Mouse (Mus musculus) thymus, adult 18-20 months (tissue): ENCODE measurements around the gene Arhgef28.
"Not testable (repeated sequence)": the region's sequence is repeated elsewhere in the genome, so short reads cannot be mapped to it uniquely, and the experiment has no call there.

ENCODE experiments used
- DNase-seq, 2 experiments: peaks; one replicate each; pipeline ENCODE4 v3.0.0; 2022; ENCODE audit warnings: mixed read lengths in 2 of 2

The Arhgef28 gene

DNA sequence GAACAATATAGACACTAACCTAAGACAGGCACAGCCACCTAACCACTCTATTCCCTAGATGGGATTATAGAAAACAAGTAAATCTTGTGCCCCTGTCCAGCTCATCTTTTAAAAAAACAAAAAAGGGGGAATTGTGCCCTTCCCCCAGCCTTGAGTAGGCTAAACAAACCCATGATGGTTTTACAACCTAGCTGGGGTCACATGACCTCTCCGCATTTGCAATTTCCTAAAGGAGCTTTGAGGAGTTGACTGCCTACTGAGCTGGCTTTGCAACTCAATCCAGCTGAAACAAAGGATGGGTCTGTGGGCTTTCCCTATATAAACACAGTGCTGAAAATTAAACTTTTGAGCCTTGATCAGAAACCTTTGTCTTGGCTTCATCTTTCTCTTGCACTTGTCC is 146.1 kb downstream of the Arhgef28 start:
- DNase-seq, result not testable (repeated sequence)

GRCm38 (mm10) chr13:98055194-98055593 is 151.0 kb downstream of the Arhgef28 start:
- DNase-seq, result no peak

DNA sequence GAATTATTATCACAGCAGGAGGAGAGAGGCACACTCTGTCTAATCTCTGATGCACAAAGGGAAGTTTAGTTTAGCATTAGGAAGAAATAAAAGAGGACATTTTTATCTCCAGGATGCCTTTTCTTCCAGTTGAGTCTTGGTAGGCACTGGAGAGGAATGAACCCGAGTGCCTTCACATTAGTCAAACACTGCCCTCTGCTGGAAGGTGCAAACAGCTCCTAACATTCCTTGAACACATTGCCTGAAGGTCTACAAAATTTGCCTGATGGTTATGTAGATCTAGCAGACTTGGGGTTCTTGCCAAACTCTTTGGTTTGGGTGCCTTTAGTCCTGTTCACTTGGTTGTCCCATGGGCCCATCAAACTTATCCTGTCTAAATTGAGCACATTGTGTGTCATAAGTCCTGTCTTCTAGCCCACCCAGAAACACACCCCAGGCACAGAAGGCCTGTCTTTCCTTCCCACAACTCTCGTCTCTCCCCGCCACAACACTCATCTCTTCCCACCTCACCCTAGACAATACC is 165.6 kb downstream of the Arhgef28 start:
- DNase-seq, result peak in 1 of 2 experiments; percentile 11

DNA sequence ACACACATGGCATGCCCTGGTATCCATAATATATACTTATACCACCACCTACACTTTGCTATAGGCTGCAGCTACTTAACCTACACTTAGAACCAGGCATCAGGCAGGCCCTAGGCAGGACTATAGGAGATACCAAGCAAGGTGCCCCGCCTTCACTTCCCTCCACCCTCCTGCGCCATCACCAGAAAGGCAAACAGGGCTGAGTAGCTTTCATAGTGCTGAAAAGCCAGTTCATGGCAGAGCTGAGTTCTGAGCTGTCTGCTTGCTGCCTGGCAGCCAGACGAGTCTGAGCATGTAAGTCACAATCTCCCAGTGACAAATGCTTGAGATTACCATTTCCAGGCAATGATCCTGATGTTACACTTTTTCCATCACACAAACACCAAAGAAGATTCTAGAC is 167.5 kb downstream of the Arhgef28 start:
- DNase-seq, result no peak

GRCm38 (mm10) chr13:98037693-98038092 is 168.5 kb downstream of the Arhgef28 start:
- no peak for DNase-seq

GRCm38 (mm10) chr13:98031642-98031960 is 174.6 kb downstream of the Arhgef28 start:
- no peak for DNase-seq

GRCm38 (mm10) chr13:98030959-98031641 is 175.1 kb downstream of the Arhgef28 start:
- DNase-seq, result peak in 1 of 2 experiments; percentile 45

DNA sequence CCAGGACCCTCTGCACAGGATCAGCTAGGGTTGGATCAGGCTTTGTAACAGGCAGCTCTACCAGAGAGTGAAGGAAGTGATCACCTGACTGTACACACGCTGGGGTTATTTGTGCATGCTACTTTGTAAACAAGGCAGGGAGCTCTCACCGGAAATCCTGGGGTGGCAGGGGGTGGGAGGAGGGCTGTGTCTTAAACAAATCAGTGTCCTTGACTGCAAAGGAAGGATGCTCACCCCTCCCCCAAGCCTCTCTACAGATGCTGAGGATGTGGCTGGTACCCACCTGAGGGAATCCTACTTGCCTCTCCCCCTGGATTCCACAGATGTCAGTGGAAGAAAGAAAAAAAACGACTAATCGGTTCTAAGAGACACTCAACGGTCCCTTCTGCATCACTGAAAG is 176.2 kb downstream of the Arhgef28 start:
- DNase-seq, result no peak

DNA sequence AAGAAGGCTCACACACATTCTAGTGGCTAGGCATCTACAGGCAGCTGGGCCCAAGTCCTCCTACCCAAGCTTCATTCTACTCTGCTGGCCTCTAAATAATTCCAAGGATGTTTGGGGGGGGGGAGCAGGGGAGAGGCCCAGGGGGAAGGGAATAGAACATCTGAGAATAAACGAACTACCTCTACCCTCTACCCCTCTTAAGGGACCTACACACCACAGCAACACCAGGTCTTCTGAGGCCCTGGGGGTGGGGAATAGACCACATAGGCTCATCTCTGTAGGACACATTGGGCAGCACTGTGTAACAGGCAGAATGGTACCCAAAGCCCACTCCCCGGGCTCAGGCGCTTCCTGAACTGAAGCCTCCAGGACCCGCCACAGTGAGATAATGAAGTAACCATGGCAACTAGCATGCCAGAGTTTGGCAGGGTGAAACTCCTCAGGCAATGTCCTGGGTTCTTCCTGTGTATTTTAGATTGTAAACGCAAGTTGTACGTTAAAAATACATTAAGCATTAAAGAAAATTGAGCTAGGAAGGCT is 177.5 kb downstream of the Arhgef28 start:
- DNase-seq, result no peak

DNA sequence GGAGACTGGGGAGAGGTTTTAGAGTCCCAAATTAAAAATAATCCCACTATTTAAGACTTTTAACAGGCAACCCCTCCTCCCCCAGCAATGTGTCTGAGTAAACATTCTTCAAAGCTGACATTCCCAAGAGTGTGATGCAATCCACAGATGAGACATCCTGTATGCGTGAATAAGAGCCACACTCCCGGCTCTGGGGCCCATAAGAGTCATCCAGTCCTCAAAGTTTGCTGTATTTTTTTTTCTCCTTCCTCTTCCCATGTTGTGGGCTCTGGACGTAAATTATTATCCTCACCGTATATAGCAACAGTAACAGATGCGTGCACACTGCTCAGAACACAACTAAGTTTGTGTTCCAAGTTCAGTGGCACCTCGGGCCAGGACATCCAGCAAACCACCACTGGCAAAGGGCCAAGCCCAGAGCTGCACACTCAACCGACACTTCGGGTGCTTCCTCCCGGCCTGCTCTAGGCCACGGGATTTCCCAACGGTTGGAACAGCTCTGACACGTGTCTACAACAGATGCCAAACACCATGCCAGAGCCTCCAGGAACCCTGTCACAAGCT is 178.5 kb downstream of the Arhgef28 start:
- no peak for DNase-seq

- DNase-seq, result no peak
Observed at GRCm38 (mm10) chr13:98027122-98027521, 179.1 kb downstream of the Arhgef28 start.

- DNase-seq, result no peak
Observed at GRCm38 (mm10) chr13:98025706-98026504, 180.3 kb downstream of the Arhgef28 start.

DNA sequence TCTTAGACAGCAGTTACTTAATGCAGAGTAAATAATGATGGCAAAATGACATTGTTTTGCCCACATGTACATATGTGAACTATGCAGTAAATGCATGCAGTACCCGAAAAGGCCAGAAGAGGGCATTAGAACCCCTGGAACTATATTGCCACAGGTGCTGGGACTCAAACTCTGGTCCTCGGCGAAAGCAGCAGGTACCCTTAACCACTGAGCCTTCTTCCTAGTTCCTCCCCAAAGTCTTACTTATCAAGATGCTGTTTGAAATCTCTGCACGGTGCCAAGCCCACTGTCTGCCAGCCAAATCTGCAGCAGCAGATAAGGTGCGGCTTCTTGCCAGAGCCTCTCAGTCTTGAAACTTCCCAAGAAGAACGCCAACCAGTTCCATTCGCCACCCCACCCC is 181.1 kb downstream of the Arhgef28 start:
- no peak for DNase-seq

- no peak for DNase-seq
Observed at GRCm38 (mm10) chr13:98024680-98025079, 181.6 kb downstream of the Arhgef28 start.

DNA sequence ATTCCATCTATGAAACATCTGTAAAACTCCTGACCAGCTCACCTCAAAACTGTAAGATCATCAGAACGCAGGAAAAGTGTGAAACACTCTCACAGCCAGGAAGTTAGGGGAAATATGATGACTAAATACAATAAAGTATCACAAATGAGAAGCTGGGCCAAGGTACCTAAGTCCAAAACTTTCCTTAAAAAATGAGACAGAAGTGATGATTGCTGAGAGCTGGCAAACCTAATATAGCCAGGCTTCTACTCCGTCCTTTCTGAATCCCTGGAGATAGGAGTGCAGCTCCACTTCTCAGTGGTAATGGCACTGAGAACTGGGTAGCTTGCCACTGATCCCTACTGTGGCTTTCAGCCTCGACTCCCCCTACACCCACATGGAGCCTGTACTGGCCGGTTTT is 184.3 kb downstream of the Arhgef28 start:
- no peak for DNase-seq

DNA sequence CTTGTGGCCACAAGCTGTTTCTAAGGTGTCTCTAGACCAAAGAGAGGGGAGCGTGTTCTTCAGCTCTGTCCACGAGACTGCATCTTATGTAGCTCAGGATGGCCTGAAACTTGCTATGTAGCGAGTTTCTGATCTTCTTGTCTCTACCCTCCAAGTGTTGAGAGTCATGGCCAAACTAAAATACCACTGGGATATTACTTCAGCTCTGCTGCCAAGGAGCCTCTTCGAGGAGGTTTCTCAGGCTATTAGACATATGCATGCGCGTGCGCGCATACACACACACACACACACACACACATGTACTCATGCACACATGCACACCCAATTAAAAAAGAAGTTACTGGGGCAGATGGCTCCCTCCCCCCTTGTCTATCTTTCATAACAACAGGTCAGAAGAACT is 187.4 kb downstream of the Arhgef28 start:
- DNase-seq, result not testable (repeated sequence)

DNA sequence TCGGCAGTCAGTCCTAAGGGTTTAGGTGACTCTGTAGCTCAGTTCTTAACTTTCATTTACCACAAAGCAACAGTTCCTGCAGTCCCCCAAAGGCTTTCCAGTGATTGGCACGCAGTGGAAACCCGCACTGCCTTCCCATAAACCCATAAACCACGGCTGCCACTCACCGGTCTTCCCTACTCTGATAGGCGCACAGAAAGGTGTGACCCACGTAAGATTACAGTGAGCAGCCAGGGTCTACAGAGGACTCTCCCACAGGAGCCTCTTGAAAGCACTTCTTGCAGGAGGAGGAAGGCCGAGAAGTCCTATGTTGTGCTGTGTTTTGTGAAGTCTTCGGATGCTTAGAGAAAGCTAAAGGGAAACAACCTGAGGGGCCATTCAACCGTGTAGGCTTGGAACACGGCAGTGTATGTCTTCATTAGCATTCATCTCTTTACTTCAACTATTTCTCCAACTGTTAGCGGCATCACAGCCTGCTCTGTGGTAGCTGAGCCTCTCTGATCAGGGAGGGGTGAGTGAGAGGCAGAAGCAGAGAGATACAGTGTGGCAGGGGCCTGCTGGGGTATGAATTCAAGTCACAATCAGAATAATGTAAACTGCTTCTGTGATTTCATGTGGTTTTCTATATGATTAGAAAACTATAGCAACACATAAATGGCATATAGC is 189.2 kb downstream of the Arhgef28 start:
- no peak for DNase-seq

GRCm38 (mm10) chr13:98015981-98016922 is 190.0 kb downstream of the Arhgef28 start:
- DNase-seq, result no peak

DNA sequence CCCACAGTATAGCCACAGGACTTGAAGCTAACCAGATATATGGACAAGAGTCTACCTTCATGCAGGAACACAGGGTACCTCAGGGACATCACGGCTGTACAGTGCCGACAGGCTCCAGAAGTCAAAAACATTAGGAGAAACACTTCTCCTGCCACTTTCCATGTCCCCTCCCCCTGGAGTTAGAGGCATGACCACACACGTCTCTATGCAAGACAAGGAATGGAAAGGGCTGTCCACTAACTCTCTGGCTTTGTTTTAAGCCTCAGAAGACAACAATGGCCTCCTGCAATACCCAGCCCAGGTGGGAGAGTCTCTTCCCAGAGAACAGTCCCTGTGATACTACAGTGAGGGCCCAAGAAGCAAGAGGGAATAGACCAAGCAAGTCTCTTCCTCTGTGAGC is 191.3 kb downstream of the Arhgef28 start:
- DNase-seq, result no peak

DNA sequence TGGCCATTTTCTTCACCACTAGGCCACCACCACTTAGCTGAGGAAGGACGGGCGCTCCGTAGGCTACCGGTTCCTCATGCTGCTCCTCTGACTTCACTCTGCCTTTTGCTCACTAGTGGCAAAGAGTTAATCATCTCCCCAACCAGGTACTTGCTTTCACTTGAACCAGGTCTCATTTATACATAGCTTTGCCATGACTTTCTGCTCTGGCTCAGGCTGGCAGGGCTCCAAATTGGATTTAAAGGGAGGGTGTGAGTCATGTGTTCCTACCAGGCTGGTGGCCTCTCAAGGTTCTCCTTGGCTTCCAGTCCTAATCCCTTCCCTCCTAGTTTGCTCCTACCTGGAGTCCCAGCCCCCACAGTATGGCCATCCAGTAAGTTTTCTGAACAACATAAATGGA is 192.5 kb downstream of the Arhgef28 start:
- no peak for DNase-seq

DNA sequence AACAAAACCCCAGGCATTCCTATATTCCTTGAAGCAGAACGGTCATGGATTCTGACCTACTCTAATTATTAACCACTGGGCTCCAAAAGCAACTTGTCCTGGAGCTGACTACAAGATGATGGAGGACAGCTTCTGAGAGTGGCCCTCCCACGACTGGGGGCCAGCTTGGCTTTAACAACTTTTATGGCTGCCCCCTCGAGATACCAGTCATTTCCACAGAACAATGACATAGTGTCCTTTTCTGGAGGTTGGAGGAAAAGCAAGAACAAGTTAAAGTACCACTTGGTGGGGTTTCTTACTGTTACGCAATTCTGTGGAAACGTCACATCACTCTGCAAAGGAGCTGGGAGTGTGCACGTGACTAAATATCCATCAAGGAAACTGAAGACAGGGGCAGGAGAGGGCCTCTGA is 194.3 kb downstream of the Arhgef28 start:
- DNase-seq, result no peak

DNA sequence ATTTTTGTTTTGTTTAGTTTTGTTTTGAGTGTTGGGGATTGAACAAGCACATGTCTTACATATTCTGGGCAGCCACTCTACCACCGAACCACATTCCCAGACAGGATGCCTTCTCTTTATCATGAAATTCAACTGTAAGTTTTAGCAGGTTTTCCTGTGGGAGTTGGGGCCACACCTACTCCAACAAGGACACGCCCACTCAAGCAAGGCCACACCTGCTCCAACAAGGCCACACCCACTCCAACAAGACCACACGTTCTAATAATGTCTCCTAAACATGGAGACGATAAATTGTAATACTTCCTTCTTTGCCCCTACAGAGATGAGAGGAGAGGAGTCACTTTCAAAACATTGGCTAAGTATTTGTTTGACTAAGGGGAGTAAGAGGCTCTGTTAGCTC is 197.2 kb downstream of the Arhgef28 start:
- DNase-seq, result no peak
